Mouse (Mus musculus): Measurements from ENCODE around the gene Olfr1484. TPM values are rescaled to one million over a fixed set of nuclear protein-coding genes. Genes with fewer than 3 reads are reported as not detected.

Gene Olfr1484
- polyA plus RNA-seq (2012; ENCODE audit: low replicate concordance): not detected in 2 replicates

GRCm38 (mm10) chr19:13583211-13583610 is at the start of gene Olfr1484:
Gene Olfr1484, plus strand, starts transcription at chr19:13583511.

GRCm38 (mm10) chr19:13617075-13617474 is 33.8 kb downstream of the Olfr1484 start, which contains the start of gene Olfr1487:
Gene Olfr1487, plus strand, starts transcription at chr19:13617375.

DNA sequence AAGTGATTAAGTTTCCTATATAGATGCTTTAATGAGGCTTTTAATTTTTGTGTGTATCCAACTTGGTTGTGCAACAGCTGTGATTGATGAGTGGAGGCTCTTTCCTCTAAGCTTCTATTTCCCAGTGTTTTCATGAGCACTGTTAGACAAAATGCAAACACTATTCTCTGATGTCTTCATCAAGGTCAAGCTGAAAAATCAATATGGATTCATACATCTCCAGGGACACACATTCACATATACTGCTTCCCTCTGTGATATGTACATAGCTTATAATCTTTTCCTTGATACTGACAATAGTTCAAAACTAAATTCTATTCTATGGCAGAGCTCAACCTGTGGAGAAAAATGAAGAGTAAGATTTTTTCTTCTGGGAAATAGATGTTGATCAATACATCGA is 48.0 kb downstream of the Olfr1484 start, which contains the start of gene Olfr1489:
Gene Olfr1489 (plus strand): TSS at position 301 of the 400 bp plus-strand sequence.

Other genes with a start within 250 kb of the Olfr1484 start
- gene Olfr1466, start 244.6 kb upstream of the Olfr1484 start, polyA plus RNA-seq (2012; ENCODE audit: low replicate concordance): not detected in 2 replicates
- not detected in 2 replicates for gene Olfr1467, start 221.3 kb upstream of the Olfr1484 start, polyA plus RNA-seq (2012; ENCODE audit: low replicate concordance)
- gene Olfr1469, start 175.7 kb upstream of the Olfr1484 start, polyA plus RNA-seq (2012; ENCODE audit: low replicate concordance): not detected in 2 replicates
- not detected in 2 replicates for gene Olfr1471, start 140.1 kb upstream of the Olfr1484 start, polyA plus RNA-seq (2012; ENCODE audit: low replicate concordance)
- not detected in 2 replicates for gene Olfr1472, start 127.4 kb upstream of the Olfr1484 start, polyA plus RNA-seq (2012; ENCODE audit: low replicate concordance)
- gene Olfr1474, start 113.9 kb upstream of the Olfr1484 start, polyA plus RNA-seq (2012; ENCODE audit: low replicate concordance): not detected in 2 replicates
- not detected in 2 replicates for gene Olfr1475, start 103.3 kb upstream of the Olfr1484 start, polyA plus RNA-seq (2012; ENCODE audit: low replicate concordance)
- not detected in 2 replicates for gene Olfr1477, start 83.0 kb upstream of the Olfr1484 start, polyA plus RNA-seq (2012; ENCODE audit: low replicate concordance)
- not detected in 2 replicates for gene Olfr1480, start 55.6 kb upstream of the Olfr1484 start, polyA plus RNA-seq (2012; ENCODE audit: low replicate concordance)
- 0.04 TPM in 1 of 2 replicates, not detected in the other for gene Olfr1487, start 33.9 kb downstream of the Olfr1484 start, polyA plus RNA-seq (2012; ENCODE audit: low replicate concordance)
- not detected in 2 replicates for gene Olfr1489, start 48.1 kb downstream of the Olfr1484 start, polyA plus RNA-seq (2012; ENCODE audit: low replicate concordance)
- not detected in 2 replicates for gene Olfr1490, start 67.6 kb downstream of the Olfr1484 start, polyA plus RNA-seq (2012; ENCODE audit: low replicate concordance)
- not detected in 2 replicates for gene Olfr1491, start 113.8 kb downstream of the Olfr1484 start, polyA plus RNA-seq (2012; ENCODE audit: low replicate concordance)
- gene Olfr1493-ps1, start 139.8 kb downstream of the Olfr1484 start, polyA plus RNA-seq (2012; ENCODE audit: low replicate concordance): not detected in 2 replicates
- not detected in 2 replicates for gene Olfr1494, start 156.2 kb downstream of the Olfr1484 start, polyA plus RNA-seq (2012; ENCODE audit: low replicate concordance)
- gene Olfr1495, start 181.1 kb downstream of the Olfr1484 start, polyA plus RNA-seq (2012; ENCODE audit: low replicate concordance): not detected in 2 replicates
- not detected in 2 replicates for gene Olfr1496, start 194.4 kb downstream of the Olfr1484 start, polyA plus RNA-seq (2012; ENCODE audit: low replicate concordance)
- not detected in 2 replicates for gene Olfr1497, start 214.7 kb downstream of the Olfr1484 start, polyA plus RNA-seq (2012; ENCODE audit: low replicate concordance)
- gene Olfr1499, start 235.9 kb downstream of the Olfr1484 start, polyA plus RNA-seq (2012; ENCODE audit: low replicate concordance): not detected in 2 replicates
- gene Olfr1500, start 247.0 kb downstream of the Olfr1484 start, polyA plus RNA-seq (2012; ENCODE audit: low replicate concordance): not detected in 2 replicates

Measured in hematopoietic multipotent progenitor cell, adult 10-12 weeks (in vitro differentiated cells).